Mouse (Mus musculus): Measurements from ENCODE around the gene Hoxd13. TPM values are rescaled to one million over a fixed set of nuclear protein-coding genes. Genes with fewer than 3 reads are reported as not detected.

The Hoxd13 gene
- polyA plus RNA-seq, 1 experiment from 2014 or later: 0.05 TPM

- Histone ChIP-seq H3K4me3 (no peak overlapping the region), H3K4me1 (peaks cover 16% of the 10 kb centered on the region), H3K36me3 (no peaks in the 10 kb centered on the region), H3K27ac (replicated peaks) (no peak overlapping the region), H3K9me3 (replicated peaks) (no peaks in the 10 kb centered on the region), H3K27me3 (ENCODE audit: low read depth, poor library complexity, severe bottlenecking) (peaks cover 100% of the 10 kb centered on the region)
- WGBS: 9% methylated on average over 2 of the region's 2 CpGs
- DNase-seq (ENCODE audit: low spot score): peak; percentile 21
Observed at GRCm38 (mm10) chr2:74677106-74677505, 9.0 kb downstream of the Hoxd13 start.

GRCm38 (mm10) chr2:74678891-74679595 lies 10.9 kb downstream of the Hoxd13 start, which contains the start of gene Hoxd11:
Gene Hoxd11 (plus strand): TSS chr2:74679557.
- H3K36me3 ChIP-seq: no peaks in the 10 kb centered on the region
- H3K27ac ChIP-seq (replicated peaks): no peak within 1 kb of the TSS
- H3K9me3 ChIP-seq (replicated peaks): no peaks in the 10 kb centered on the region
- no peak within 1 kb of the TSS for H3K4me3 ChIP-seq
- peaks cover 15% of the 10 kb centered on the region for H3K4me1 ChIP-seq
- peaks cover 100% of the 10 kb centered on the region for H3K27me3 ChIP-seq (ENCODE audit: low read depth, poor library complexity, severe bottlenecking)
- DNase-seq (ENCODE audit: low spot score): peak; percentile 50
- 2% methylated on average over 15 of the region's 15 CpGs for WGBS

- no peaks in the 10 kb centered on the region for H3K9me3 ChIP-seq (replicated peaks)
- WGBS: 1% methylated on average over 26 of the region's 26 CpGs
- H3K4me3 ChIP-seq: no peak overlapping the region
- peaks cover 100% of the 10 kb centered on the region for H3K27me3 ChIP-seq (ENCODE audit: low read depth, poor library complexity, severe bottlenecking)
- no peaks in the 10 kb centered on the region for H3K36me3 ChIP-seq
- peaks cover 14% of the 10 kb centered on the region for H3K4me1 ChIP-seq
- peak; percentile 56 for DNase-seq (ENCODE audit: low spot score)
- H3K27ac ChIP-seq (replicated peaks): no peak overlapping the region
Observed at GRCm38 (mm10) chr2:74679596-74679971, 11.5 kb downstream of the Hoxd13 start.

GRCm38 (mm10) chr2:74679980-74680379 lies 11.9 kb downstream of the Hoxd13 start:
- WGBS: under 1% methylated on average over 23 of the region's 23 CpGs
- Histone ChIP-seq H3K4me1 (peaks cover 14% of the 10 kb centered on the region), H3K27me3 (ENCODE audit: low read depth, poor library complexity, severe bottlenecking) (peaks cover 100% of the 10 kb centered on the region), H3K4me3 (no peak overlapping the region), H3K36me3 (no peaks in the 10 kb centered on the region), H3K27ac (replicated peaks) (no peak overlapping the region), H3K9me3 (replicated peaks) (no peaks in the 10 kb centered on the region)
- DNase-seq (ENCODE audit: low spot score): no peak

- Histone ChIP-seq H3K27ac (replicated peaks) (no peak overlapping the region), H3K4me3 (no peak overlapping the region), H3K36me3 (no peaks in the 10 kb centered on the region), H3K4me1 (peaks cover 14% of the 10 kb centered on the region), H3K27me3 (ENCODE audit: low read depth, poor library complexity, severe bottlenecking) (peaks cover 100% of the 10 kb centered on the region), H3K9me3 (replicated peaks) (no peaks in the 10 kb centered on the region)
- under 1% methylated on average over 21 of the region's 21 CpGs for WGBS
- DNase-seq (ENCODE audit: low spot score): peak; percentile 39
Observed at GRCm38 (mm10) chr2:74680561-74681398, 12.7 kb downstream of the Hoxd13 start.

GRCm38 (mm10) chr2:74681594-74682531 lies 13.8 kb downstream of the Hoxd13 start:
- WGBS: under 1% methylated on average over 75 of the region's 78 CpGs
- H3K27me3 ChIP-seq (ENCODE audit: low read depth, poor library complexity, severe bottlenecking): peaks cover 100% of the 10 kb centered on the region
- no peaks in the 10 kb centered on the region for H3K36me3 ChIP-seq
- peak overlapping the region; percentile 23 for H3K4me3 ChIP-seq
- H3K4me1 ChIP-seq: peaks cover 14% of the 10 kb centered on the region
- DNase-seq (ENCODE audit: low spot score): peak; percentile 56
- no peak overlapping the region for H3K27ac ChIP-seq (replicated peaks)
- no peaks in the 10 kb centered on the region for H3K9me3 ChIP-seq (replicated peaks)

GRCm38 (mm10) chr2:74682796-74683195 lies 14.7 kb downstream of the Hoxd13 start:
- peak overlapping the region; percentile 23; the same call in 1 of the 2 replicates for H3K4me3 ChIP-seq
- H3K27ac ChIP-seq (replicated peaks): no peak overlapping the region
- no peaks in the 10 kb centered on the region for H3K36me3 ChIP-seq
- H3K27me3 ChIP-seq (ENCODE audit: low read depth, poor library complexity, severe bottlenecking): peaks cover 100% of the 10 kb centered on the region
- no peaks in the 10 kb centered on the region for H3K9me3 ChIP-seq (replicated peaks)
- peaks cover 14% of the 10 kb centered on the region for H3K4me1 ChIP-seq
- under 1% methylated on average over 51 of the region's 51 CpGs for WGBS
- peak; percentile 54 for DNase-seq (ENCODE audit: low spot score)

- H3K9me3 ChIP-seq (replicated peaks): no peaks in the 10 kb centered on the region
- no peak overlapping the region for H3K27ac ChIP-seq (replicated peaks)
- peaks cover 100% of the 10 kb centered on the region for H3K27me3 ChIP-seq (ENCODE audit: low read depth, poor library complexity, severe bottlenecking)
- H3K4me3 ChIP-seq: no peak overlapping the region
- H3K4me1 ChIP-seq: peaks cover 14% of the 10 kb centered on the region
- no peaks in the 10 kb centered on the region for H3K36me3 ChIP-seq
- WGBS: under 1% methylated on average over 18 of the region's 18 CpGs
- peak; percentile 62 for DNase-seq (ENCODE audit: low spot score)
Observed at GRCm38 (mm10) chr2:74683471-74683951, 15.4 kb downstream of the Hoxd13 start.

GRCm38 (mm10) chr2:74684106-74684505 lies 16.0 kb downstream of the Hoxd13 start:
- 2% methylated on average over 12 of the region's 12 CpGs for WGBS

GRCm38 (mm10) chr2:74685059-74685603 lies 17.0 kb downstream of the Hoxd13 start:
- Histone ChIP-seq H3K27me3 (ENCODE audit: low read depth, poor library complexity, severe bottlenecking) (peaks cover 100% of the 10 kb centered on the region), H3K4me3 (no peak overlapping the region), H3K9me3 (replicated peaks) (no peaks in the 10 kb centered on the region), H3K4me1 (peaks cover 14% of the 10 kb centered on the region), H3K36me3 (no peaks in the 10 kb centered on the region), H3K27ac (replicated peaks) (no peak overlapping the region)
- peak; percentile 23 for DNase-seq (ENCODE audit: low spot score)
- WGBS: 11% methylated on average over 4 of the region's 4 CpGs

More at GRCm38 (mm10) chr2:74684106-74684505, 16.0 kb downstream of the Hoxd13 start:
- peak; percentile 40 for DNase-seq (ENCODE audit: low spot score)
- H3K36me3 ChIP-seq: no peaks in the 10 kb centered on the region
- H3K4me1 ChIP-seq: peaks cover 14% of the 10 kb centered on the region
- peaks cover 100% of the 10 kb centered on the region for H3K27me3 ChIP-seq (ENCODE audit: low read depth, poor library complexity, severe bottlenecking)
- H3K4me3 ChIP-seq: no peak overlapping the region
- no peaks in the 10 kb centered on the region for H3K9me3 ChIP-seq (replicated peaks)
- no peak overlapping the region for H3K27ac ChIP-seq (replicated peaks)

GRCm38 (mm10) chr2:74686301-74686987 lies 18.3 kb downstream of the Hoxd13 start:
- peak; percentile 72 for DNase-seq (ENCODE audit: low spot score)
- no peaks in the 10 kb centered on the region for H3K9me3 ChIP-seq (replicated peaks)
- H3K27me3 ChIP-seq (ENCODE audit: low read depth, poor library complexity, severe bottlenecking): peaks cover 100% of the 10 kb centered on the region
- 7% methylated on average over 17 of the region's 17 CpGs for WGBS
- no peak overlapping the region for H3K4me3 ChIP-seq
- peaks cover 20% of the 10 kb centered on the region for H3K4me1 ChIP-seq
- no peaks in the 10 kb centered on the region for H3K36me3 ChIP-seq
- H3K27ac ChIP-seq (replicated peaks): no peak overlapping the region
